Mouse (Mus musculus): ENCODE measurements around the gene Shisal2b.
"Not testable (repeated sequence)": the region's sequence is repeated elsewhere in the genome, so short reads cannot be mapped to it uniquely, and the experiment has no call there.

Shisal2b gene

DNA sequence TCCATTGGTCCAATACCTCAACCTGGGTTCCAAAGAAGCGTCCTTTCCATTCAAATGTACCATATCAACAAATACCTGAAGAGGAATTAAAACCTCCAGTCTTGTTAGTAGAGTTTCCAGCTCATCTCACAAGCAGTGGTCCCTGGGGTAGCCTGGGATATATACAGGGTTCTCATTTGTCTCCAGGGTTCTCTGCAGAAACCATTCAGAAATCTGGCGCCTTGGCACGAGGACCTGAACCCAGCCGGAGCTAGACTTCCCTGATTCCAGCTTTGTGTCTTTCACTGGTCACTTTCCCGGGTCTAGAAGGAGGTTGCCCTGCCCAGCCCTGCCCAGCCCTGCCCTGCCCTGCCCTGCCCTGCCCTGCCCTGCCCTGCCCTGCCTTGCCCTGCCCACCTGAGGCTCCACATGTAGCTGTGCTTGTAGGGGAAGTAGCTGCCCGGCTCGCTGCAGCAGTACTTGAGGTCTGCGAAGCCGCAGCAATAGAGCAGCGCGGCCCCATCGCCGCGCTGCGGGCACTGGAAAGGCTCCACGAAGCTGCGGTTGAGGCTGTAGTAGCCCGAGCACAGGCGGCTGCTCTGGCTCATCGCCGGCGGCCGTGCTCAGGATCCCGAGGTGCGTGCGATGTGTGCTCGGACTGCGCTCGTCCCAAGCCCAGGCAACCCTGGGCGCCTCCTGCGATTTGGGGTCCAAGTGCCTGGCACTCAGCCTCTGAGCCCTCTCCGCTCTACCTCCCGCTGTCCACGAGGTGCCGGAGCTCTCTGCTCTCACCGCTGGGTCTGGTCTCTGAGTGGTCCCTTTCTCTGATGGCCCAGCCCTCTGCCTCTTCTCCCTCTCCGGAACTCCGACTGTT is at the start of gene Shisal2b:
Gene Shisal2b (minus strand): TSS at position 767 of the 853 bp plus-strand sequence.
- peak; percentile 35 for DNase-seq

DNA sequence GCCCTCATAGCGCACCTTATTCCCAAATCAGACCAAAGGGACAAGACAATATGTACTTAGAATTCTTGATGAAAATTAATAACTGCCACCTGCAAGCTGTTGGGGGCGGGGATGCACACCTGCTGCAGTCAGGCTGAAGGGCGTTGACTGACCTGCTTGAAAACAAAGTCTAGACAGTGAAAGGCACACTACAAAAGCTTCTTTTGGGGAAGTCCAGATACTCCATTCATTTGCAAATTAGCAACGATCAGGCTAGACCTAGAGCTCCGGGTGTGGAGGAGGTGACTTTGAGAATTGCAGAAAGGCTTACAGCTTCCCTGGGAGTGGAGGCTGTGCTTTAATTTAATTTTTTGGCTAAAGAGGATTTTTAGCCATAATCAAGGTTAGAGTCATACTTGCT is 47.9 kb upstream of the Shisal2b start:
- not testable (repeated sequence) for DNase-seq

DNA sequence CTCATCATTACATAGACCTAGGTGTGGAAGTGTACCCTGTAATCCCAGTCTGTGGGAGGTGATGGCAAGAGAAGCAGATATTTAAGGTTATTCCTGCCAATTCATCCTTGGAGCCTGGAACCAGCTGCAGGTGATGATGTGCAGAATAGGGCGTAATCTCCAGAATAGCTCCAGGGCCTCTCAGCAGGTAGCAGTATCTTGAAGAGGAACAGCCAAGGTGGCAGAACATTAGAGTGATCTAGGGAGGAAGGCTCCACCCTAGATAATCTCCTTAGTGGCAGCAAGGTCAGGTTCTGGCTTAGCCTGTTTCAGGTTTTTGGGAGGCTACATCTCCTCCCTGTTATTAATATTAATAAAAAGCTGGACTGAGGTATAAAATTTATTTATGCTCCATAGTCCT is 47.3 kb upstream of the Shisal2b start:
- not testable (repeated sequence) for DNase-seq

DNA sequence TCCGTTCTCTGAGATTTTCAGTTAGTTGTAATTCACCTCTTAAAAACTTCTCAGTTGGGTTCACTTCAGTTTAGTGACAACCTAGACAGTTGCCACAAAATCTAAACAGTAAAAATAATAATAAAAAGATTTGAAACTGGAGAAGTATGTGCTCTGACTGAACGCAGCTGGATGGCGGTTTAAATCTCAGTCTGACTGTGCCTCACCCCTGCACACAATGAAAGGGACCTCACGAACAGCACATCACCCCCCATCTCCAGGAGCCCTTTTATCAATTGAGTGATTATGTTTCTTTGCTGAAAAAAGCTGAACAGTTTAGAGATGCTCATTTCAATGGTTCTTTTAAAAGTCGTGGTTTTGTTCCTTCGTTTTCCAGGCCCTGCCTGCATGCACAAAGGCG is 45.0 kb upstream of the Shisal2b start:
- no peak for DNase-seq

DNA sequence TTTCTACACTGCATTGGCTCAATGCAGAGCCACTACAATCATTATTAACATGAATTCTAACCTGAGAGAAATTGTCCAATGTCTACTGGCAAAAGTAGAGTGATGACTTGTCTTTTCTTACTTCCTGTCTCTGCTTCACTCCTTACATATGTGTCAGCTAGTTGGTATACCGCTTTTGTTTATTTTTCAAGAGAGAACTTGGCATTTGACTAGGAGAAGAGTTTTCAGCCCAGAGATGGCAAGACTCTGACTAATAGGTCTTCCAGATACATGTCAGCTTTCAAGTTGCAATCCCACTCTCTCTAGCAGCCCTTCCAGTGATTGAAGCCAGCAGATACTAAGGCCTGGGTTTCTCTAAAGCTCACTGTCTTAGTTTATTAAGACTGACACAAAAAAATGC is 31.1 kb upstream of the Shisal2b start:
- DNase-seq, result no peak

DNA sequence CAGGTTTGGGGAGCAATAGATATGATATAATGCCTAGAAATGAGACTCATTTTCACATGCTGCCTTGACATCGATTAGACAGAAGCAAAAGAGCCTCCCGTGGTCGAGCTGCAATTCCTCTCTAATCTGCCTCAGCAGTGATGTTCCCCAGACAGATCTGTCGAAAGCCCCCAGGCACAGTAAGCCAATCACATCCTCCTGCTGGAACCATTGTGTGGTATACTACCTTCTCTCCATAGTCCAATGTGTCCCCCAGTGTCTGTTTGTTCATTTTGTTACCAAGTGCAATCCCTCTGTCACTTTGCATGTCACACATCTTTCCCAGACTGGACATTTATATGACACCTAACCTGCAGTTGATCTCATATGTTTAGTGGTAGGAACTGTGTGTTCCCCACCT is 28.6 kb upstream of the Shisal2b start:
- DNase-seq, result no peak

DNA sequence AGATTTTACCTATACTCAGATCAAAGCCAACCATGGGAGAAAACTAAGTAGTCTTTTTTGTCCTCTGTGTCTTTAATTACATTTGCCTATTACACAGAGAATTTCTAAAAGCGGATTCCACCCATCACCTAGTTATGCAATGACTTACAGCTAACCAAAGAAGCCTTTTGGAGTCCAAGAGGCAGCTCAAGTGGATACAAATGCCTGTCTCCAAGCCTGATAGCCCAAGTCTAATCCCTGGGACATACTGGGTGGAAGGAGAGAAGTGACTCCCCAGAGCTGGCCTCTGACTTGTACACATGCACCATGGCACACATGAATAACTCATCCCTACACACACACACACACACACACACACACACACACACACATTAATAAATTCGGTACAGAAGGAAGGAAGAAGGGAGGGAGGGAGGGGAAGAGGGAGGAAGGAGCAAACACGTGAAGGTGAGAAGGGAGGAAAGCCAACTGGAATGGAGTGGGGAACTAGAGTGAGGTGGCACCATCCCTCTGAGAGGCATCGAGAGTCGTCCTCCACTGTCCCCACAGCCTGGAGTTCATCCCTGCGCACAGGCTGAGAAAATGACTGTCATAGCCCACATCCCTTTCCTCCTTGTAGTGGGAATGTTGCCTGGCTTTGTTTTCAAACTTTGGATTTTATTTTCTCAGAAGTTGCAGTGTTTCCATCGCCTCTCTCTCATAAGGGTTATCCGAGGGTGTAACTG is 22.8 kb upstream of the Shisal2b start:
- DNase-seq, result no peak

DNA sequence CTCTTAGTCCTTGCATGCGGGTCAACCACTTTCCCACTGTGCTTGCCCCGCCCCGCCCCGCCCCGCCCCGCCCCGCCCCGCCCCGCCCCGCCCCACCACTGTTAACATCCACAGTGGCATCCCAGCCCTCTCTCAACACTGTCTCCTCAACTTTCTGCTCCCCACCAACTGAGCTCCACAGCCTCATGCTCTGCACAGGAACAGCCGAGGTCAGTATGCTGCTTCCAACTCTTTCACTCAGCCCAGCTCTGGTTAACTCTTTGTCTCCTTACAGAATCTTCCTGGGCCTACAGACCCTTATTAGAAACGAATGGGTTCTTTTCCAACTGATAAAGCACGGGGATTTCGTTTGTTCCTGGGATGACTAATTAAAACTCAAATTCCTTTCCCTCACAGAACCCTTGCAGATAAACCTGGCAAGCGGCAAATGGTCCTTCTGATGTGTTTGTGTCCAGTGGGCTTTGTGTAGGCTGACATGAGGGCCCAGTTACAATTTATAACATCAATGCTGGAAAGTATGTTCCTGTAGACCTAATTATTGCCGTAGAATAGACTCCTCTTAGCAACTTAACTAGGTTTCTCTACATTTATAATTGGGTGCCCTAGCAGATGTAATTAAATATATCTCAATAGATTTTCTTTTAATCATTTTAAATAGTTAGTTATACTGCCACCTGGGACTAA is 20.0 kb upstream of the Shisal2b start:
- no peak for DNase-seq

DNA sequence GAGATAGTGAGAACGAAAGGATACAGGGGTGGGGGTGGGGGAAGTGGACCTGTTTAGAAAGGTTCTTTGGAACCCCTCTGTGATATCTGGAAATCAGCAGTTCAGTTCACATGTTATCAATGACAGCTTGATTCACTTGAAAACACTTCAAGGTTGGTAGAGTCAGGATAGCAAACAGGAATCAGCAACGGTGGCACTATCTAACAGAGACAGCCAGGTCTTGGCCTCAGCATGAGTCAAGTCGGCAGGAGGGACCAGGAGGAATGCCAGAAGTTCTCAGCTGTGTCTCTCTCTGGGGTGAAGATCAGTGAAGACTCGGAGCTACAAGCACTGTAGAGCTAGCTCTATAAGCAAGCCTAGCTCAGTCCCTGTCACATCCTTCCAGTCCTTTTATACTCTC is 14.8 kb upstream of the Shisal2b start:
- DNase-seq, result no peak

DNA sequence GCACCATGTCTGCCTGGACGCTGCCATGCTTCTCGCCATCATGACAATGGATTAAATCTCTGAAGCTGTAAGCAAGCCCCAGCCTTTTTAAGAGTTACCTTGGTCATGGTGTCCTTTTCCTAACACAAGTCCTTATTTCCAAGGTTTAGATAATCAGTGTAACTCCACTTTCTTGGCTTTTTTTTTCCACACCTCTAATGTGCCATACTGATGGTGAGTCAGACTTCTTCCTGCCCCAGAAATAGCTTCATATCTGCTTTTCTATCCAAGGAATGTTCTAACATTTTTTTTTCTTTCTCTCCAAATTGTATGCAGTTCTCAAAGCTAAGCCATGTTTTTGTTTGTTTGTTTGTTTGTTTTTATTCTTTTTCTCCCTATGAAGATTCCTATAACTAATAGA is 6.2 kb upstream of the Shisal2b start:
- DNase-seq, result no peak

DNA sequence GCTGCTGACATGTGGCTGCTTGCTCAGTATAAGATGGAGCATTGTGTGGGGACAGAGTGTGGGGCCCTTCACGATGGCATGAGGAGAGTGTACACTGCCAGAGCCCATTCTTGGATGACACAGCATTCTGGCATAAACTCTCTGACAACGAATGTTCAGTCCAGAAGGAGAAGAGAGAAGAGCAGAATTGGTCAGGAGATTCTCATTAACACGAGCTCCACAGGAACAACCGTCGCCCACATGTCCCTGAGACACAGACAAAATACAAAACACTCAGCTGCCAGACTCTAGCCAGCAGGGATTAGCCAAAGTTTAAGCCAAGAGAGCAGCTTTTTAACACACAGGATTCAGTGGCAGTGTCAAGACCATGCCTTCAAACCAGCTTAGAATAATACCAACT is 3.0 kb upstream of the Shisal2b start:
- DNase-seq, result no peak

DNA sequence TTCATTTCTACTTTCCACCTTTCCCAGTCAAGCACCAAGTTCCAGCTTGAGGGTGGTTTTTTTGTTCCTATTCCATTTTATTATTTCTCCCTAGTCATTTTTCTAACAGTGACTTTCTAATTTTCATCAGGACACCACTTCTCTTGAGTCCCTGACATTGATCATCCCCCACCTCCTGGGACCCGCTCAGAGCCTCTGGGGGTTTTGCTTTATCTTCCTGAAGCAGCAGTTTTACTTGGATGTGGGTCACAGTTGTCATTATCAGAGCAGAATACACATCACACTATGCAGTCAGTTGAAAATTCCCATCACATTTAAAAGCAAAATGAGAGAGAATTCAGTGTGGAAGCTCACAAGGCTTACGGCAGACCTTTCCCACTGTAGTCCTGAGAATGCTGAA is 10.0 kb downstream of the Shisal2b start:
- no peak for DNase-seq

DNA sequence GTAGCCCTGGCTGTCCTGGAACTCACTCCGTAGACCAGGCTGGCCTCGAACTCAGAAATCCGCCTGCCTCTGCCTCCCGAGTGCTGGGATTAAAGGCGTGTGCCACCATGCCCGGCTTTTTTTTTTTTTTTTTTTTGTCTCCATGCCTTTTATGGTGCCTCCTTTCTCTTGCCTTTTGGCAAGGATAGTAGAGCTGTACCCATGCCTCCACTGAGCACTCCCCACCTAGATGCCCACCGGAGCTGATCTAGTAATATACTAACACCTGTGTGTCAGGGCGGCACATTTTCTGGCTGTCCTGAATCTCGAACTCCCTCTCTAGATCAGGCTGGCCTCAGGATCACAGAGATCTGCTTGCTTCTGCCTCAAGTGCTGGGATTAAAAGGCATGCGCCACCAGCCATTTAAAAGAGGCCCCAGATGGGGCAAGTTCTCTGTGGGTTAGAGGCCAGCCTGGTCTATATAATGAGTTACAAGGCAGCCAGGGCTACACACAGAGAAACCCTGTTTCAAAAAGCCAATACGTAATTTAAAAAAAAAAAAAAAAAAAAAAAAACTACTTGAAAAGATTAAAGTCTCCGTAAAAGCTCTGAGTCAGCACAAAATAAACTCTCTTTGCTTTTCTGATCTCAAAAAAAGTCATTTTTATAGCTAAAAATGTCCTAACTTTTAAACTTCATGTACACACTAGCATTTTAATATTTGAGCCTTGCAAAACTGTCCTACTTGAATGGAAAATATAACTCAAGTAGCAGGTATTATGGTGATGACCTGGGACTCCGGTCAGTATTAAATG is 20.2 kb downstream of the Shisal2b start:
- DNase-seq, result no peak

DNA sequence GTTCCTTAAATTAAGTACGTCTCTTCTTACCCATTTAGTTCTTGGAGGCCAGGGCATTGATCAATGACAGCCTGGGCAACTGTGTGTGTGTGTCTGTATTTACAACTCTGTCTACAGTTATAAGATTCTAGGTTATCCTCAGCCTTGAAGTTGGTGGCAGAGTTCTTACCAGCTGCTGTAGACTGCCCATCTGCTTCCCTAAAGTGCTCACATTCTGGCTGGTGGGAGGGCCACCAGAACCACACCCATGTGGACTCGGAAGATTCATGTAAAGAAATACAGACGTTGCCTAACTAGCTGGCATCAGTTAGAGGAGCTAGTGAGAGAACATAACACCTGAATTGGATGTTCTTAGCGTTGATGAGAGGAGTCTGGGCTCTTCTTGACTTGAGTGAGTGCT is 21.8 kb downstream of the Shisal2b start:
- DNase-seq, result no peak

DNA sequence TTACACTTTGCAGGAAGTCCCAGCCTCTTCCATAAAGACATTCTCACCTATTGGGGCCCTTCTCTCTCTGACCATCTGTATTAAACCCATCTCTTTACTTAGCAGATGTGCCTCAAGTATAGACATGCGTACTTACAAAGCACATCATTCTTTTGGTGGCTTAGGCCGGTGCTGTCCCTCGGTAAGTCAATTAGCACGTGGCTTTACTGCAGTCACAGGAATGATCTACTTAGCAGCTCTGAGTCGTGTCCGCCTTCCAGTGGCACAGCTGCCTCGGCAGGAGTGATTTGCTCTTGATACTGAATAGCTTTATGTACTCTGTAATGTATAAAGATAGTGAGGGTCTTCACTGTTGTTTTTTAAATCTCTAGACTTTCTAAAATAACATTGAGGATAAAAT is 26.1 kb downstream of the Shisal2b start:
- DNase-seq, result no peak

DNA sequence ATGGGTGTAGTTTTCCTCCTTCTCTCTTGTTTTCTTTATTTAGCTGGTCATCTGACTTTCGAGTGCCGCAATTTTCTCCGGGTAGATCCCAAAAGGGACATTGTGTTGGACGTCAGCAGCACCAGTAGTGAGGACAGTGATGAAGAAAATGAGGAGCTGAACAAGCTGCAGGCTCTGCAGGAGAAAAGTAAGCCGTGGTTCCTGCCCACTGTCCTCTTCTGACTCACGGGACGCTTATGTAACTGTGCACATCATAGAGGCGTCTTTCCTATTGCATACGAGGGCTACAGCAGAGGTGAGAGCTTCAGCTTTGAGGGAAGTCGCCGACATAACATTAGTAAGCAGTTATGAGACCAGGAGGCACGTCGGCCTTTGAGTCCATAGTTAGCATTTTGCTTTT is 30.9 kb downstream of the Shisal2b start:
- no peak for DNase-seq

DNA sequence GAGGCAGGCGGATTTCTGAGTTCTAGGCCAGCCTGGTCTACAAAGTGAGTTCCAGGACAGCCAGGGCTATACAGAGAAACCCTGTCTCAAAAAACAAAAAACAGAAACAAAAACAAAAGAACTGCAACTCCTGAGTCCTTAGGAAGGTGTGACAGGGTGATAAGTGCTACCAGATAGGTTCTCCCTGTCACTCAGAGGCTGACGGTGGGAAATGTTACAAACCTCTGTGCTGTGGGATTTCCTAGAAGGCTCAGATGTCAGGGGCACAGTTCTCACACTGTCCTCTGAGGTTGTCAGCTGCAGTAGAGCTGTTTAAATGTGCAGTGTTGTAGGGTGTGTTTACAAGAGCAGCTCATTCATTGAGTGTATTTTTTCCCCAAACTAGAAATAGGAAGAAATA is 38.2 kb downstream of the Shisal2b start:
- no peak for DNase-seq

DNA sequence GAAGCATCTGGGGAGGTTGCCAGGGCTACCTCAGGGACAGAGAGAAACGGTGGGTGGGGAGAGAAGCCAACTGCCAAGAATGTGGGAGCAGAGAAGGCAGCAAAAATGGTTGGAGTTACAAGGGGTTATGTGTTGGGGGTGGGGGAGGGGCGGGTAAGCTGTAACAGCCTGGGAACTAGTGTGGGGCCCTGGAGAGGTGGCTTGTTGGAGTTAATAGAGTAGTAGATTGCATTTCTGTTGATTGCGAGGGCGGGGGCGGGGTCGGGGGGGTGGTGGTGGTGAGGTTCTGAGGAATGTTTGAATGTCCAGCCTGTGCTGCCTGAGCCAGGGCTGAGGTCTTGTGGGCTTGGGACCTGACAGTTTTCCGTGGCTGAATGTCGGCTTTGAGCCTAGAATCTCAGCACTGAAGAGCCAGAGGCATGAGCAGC is 41.3 kb downstream of the Shisal2b start:
- DNase-seq, result no peak

DNA sequence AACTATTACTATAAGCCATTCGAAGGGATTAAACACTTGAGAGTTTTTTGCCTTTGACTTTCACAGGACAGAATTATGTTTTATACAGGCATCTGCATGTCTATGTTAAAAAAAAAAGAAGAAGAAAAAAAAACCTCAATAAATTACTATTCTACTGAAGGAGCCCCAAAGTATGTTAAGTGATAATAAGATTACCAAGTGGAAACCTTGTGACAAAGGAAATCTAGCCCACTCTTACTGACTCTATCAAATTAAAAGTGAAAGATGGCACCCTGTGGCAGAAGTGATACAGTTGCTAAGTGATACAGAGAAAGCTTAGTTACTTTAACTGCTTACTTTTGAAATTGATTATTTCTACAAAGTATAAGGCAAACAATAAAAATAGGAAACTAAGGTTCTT is 41.8 kb downstream of the Shisal2b start:
- no peak for DNase-seq

DNA sequence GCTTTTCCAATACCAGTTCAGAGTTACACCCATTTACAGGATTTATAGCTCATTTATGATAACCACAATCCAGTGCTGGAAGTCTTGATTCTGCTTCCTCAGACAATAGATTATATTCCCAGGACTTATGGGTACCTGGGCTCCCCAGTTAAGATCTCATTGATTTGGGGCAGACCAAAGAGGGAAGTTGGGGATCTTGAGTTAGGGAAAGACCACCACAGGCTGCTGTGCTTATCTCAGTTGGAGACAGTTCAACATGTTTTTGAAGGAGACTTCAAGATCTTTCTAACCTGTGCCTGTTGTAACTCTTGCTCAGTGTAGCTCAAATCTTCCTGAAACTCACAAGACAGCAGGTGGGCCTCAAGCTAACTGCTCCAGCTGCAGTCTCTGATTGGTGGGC is 42.5 kb downstream of the Shisal2b start:
- DNase-seq, result no peak

DNA sequence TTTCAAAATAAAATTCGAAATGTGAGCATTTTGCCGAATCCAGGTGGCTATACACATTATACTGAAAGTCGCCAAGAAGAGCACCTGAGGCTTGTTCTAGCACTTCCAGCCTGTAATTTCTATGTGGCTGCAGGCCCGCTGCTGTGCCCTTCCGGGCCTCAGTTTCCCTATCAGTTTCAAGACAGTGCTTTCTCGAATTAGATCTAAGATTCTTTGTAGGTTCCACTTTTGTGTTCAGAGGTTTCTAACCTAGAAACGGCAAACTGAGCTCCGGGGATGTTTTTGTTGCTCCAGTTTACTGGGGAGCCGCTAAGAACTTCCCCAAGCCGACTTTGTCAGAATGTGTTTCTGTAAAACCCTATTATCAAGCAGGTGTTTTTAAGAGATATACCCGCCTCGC is 46.0 kb downstream of the Shisal2b start:
- peak; percentile 22 for DNase-seq

DNA sequence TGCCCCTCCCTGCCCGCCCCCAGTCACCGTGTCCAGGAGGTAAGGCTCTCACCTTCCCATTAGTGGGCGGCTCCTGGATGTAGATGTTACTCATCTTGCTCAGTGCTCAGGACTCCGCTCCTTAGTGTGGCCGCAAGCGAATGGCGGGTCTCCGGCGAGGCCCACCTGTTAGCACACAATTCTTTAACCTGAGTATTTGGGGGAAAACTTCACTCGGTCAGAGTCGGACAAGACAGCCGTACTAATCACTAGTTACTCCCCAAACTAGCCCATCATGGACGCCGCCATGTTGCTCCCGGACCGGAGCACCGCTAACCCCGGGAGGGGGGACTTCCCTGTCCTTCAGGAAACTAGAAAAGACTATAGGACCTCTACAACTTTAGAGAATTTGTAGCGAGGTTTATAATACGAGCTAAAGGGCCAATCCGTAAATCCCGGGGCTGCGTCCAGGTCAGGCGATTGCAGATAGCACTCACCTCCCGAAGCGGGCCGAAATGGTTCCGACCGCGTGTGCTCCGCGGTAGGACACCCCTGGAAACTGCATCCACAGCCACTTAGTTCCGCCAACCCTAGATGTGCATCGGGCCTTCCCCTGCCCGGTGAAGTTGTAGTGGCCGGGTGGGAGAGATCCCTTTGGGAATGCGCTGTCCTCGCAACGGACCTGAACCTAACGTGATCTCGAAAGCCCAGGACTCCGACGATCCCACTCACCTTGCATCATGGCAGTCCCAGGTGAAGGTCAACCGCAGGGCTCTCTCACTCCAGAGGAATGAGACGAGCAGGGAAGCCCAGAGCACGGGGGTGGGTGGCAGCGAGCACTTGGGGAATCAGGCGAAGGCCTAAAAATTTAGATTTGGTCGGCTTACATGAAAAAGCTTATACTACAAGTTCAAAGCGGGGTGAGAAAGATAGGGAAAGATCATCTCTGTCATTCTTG is 46.8 kb downstream of the Shisal2b start, which contains the start of gene Cwc27:
Gene Cwc27 (minus strand): TSS at position 508 of the 937 bp plus-strand sequence.
- peak; percentile 80 for DNase-seq
